Mouse (Mus musculus) ES-E14 (cell line): Measurements from ENCODE around the gene Pik3r2. TPM values are rescaled to one million over a fixed set of nuclear protein-coding genes. Genes with fewer than 3 reads are reported as not detected.

Source experiments
- DNase-seq: peaks from one replicate; pipeline ENCODE4 v3.0.0-alpha.2; 2013; ENCODE audit warnings: low read depth, low spot score
- H3K27ac ChIP-seq: 2 replicates; pipeline ENCODE4 v1.5.1; 2012; ENCODE audit warnings: low read depth, mild to moderate bottlenecking, low read length, moderate library complexity, mixed read lengths; ENCODE audit not compliant: poor library complexity, insufficient read depth, severe bottlenecking
- H3K36me3 ChIP-seq: 2 replicates; pipeline ENCODE4 v1.6.1; 2012; ENCODE audit warnings: mild to moderate bottlenecking, low read length, moderate library complexity, mixed read lengths; ENCODE audit not compliant: control insufficient read depth, poor library complexity, insufficient read depth, severe bottlenecking
- H3K4me1 ChIP-seq, 2 experiments: fragments of 150-350 bp in 1 of 2; sonication (generic) in 1 of 2; 2 replicates each; pipeline ENCODE4 v1.6.1; 2012; ENCODE audit warnings: low read length in 2 of 2, mild to moderate bottlenecking in 1 of 2, mixed read lengths in 1 of 2; ENCODE audit not compliant: control insufficient read depth in 2 of 2, insufficient read depth in 2 of 2, poor library complexity in 1 of 2
- H3K4me3 ChIP-seq, 2 experiments: fragments of 150-350 bp in 1 of 2; sonication (generic) in 1 of 2; 2 replicates each; pipeline ENCODE4 v1.5.1; 2012; ENCODE audit warnings: low read length in 2 of 2, low read depth in 1 of 2, mild to moderate bottlenecking in 1 of 2, mixed read lengths in 1 of 2; ENCODE audit not compliant: insufficient read depth in 1 of 2, poor library complexity in 1 of 2, severe bottlenecking in 1 of 2
- H3K9ac ChIP-seq: 2 replicates; pipeline ENCODE4 v1.6.1; 2012; ENCODE audit warnings: low read depth, mild to moderate bottlenecking, low read length, mixed read lengths; ENCODE audit not compliant: poor library complexity, insufficient read depth, severe bottlenecking
- H3K9me3 ChIP-seq: fragments of 150-350 bp; sonication (generic); 2 replicates; pipeline ENCODE4 v1.6.1; 2012; ENCODE audit warnings: low read depth, mild to moderate bottlenecking, low read length; ENCODE audit not compliant: control insufficient read depth, insufficient read depth
- CHD2 ChIP-seq: IDR thresholded peaks from 2 replicates; pipeline ENCODE4 v1.6.1; 2014; ENCODE audit warnings: mild to moderate bottlenecking, low read depth, low read length, inconsistent platforms
- HCFC1 ChIP-seq: IDR thresholded peaks from 2 replicates; pipeline ENCODE4 v1.6.1; 2012; ENCODE audit warnings: low read length, inconsistent platforms, borderline replicate concordance; ENCODE audit not compliant: insufficient read depth
- MAFK ChIP-seq: IDR thresholded peaks from 2 replicates; pipeline ENCODE4 v1.6.1; 2014; ENCODE audit warnings: mild to moderate bottlenecking, low read depth, low read length, inconsistent platforms; ENCODE audit not compliant: insufficient read depth
- ZC3H11A ChIP-seq: IDR thresholded peaks from 2 replicates; pipeline ENCODE4 v1.6.1; 2012; ENCODE audit warnings: low read depth, mild to moderate bottlenecking, inconsistent platforms, low read length, borderline replicate concordance
- ZNF384 ChIP-seq: IDR thresholded peaks from 2 replicates; pipeline ENCODE4 v1.6.1; 2012; ENCODE audit warnings: low read depth, low read length, inconsistent platforms
- in situ Hi-C, 2 experiments: fragments of 600-800 bp; cut with MboI; formaldehyde crosslinking; loops; one replicate each; pipeline ENCODE4 v1.15.1; 2025; ENCODE audit warnings: low sequenced_read_pairs in 2 of 2, inconsistent platforms in 1 of 2; ENCODE audit not compliant: unreplicated experiment in 2 of 2
- total RNA-seq: library from RNA; depleted of rRNA; stranded (reverse); fragments of 300-350 nt; gene quantifications from 2 replicates; pipeline ENCODE4 v1.2.3, GENCODE M21; 2012

Gene Pik3r2
- total RNA-seq, 1 experiment, result 52.7 TPM

DNA sequence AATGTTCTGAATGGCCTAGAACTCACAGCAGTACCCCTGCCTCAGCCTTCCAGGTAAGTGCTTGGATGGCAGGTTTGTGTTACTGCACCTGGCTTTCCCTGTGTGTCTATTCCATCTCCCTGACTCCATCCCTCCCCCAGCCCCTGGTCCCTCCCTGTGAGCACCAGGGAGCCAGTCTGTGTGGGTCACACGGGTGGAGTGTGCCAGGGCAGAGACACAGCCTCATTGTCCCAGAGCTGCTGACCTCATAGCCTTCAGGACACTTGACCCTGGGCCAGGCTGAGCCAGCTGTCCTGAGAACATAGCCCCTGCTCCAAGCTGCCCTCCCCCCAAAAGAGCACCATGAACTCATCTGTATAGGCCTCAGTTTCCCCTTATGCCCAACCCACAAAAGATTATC is 30.8 kb upstream of the Pik3r2 start:
- TF ChIP-seq CHD2, result no peak
- Histone ChIP-seq H3K27ac (no peak overlapping the region), H3K4me3 (no peak overlapping the region), H3K9me3 (no peaks in the 10 kb centered on the region), H3K36me3 (no peaks in the 10 kb centered on the region), H3K4me1 (peaks cover 2 to 15% of the 10 kb centered on the region in 2 experiments; a peak in 3 of 4 replicates), H3K9ac (no peak overlapping the region)
- in situ Hi-C loops, result no loop called here
- no peak for DNase-seq

GRCm38 (mm10) chr8:70806541-70806940 is 30.0 kb upstream of the Pik3r2 start:
- TF ChIP-seq MAFK, result no peak
- TF ChIP-seq HCFC1, result no peak
- TF ChIP-seq ZNF384, result no peak
- TF ChIP-seq CHD2, result no peak
- no peak for TF ChIP-seq ZC3H11A
- Histone ChIP-seq H3K4me3 (no peak overlapping the region), H3K4me1 (peaks cover 2 to 19% of the 10 kb centered on the region in 2 experiments; a peak in 3 of 4 replicates), H3K9ac (no peak overlapping the region), H3K27ac (no peak overlapping the region), H3K9me3 (no peaks in the 10 kb centered on the region), H3K36me3 (no peaks in the 10 kb centered on the region)
- in situ Hi-C loops, result no loop called here
- DNase-seq, result no peak

GRCm38 (mm10) chr8:70804481-70805206 is 28.1 kb upstream of the Pik3r2 start, which contains the start of gene Mast3:
Gene Mast3, minus strand, starts transcription at chr8:70805054.
- peak; percentile 71 for DNase-seq
- in situ Hi-C loops, result no loop called here
- H3K27ac ChIP-seq, result no peak within 1 kb of the TSS

DNA sequence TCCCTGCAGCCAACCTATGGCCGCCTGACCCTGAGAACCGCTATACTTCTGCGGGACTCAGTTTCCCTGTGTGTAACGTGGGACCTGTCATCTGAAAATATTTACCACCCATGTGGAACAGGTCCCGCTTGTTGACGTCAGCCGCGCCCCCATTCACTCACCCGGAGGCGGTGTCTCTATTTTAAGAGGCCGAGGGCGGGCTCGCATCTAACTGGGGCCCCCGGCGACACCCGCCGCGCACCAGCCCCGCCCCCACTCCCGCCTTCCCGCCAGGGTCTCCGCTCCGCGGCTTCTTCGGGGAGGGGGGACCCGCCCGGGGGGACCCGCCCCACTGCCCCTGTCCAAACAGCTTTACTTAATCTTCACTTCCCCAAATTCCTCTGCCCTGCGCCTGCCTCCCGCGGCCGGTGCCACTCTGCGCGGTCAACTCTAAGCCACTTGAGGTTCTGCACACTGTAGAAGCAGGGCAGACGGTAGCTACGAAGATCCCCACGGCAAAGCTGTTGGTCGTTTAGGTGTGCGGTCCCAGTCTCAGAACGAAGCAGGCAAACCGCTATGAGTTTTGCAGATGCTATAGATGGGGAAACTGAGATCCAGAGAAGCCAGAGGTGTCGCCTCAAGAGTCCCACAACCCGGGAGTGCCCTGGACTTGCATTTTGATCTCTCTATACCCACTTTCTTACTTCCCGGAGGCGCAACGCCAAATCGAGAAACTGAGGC is 27.4 kb upstream of the Pik3r2 start:
- H3K4me1 ChIP-seq, result peaks cover 0 to 8% of the 10 kb centered on the region in 2 experiments; a peak in 2 of 4 replicates
- in situ Hi-C loops, result no loop called here
- no peaks in the 10 kb centered on the region; the same call in 1 of the 2 replicates for H3K36me3 ChIP-seq
- TF ChIP-seq ZNF384, result no peak
- TF ChIP-seq ZC3H11A, result no peak
- no peak for TF ChIP-seq CHD2
- no peak for TF ChIP-seq MAFK
- H3K4me3 ChIP-seq, result peak overlapping the region; percentile 73 to 91
- no peak for DNase-seq
- H3K9ac ChIP-seq, result peak overlapping the region; percentile 34; the same call in 1 of the 2 replicates
- no peaks in the 10 kb centered on the region for H3K9me3 ChIP-seq
- no peak overlapping the region; the same call in 1 of the 2 replicates for H3K27ac ChIP-seq

More at GRCm38 (mm10) chr8:70804481-70805206, 28.1 kb upstream of the Pik3r2 start, which contains the start of gene Mast3:
- no peaks in the 10 kb centered on the region for H3K9me3 ChIP-seq
- no peaks in the 10 kb centered on the region; the same call in 1 of the 2 replicates for H3K36me3 ChIP-seq
- H3K4me1 ChIP-seq, result peaks cover 0 to 8% of the 10 kb centered on the region in 2 experiments; a peak in 2 of 4 replicates
- peak within 1 kb of the TSS; percentile 34 for H3K9ac ChIP-seq
- peak within 1 kb of the TSS; percentile 73 to 91 for H3K4me3 ChIP-seq
- TF ChIP-seq CHD2, result no peak
- TF ChIP-seq ZC3H11A, result no peak
- TF ChIP-seq MAFK, result no peak
- no peak for TF ChIP-seq ZNF384
- TF ChIP-seq HCFC1, result no peak
